Mouse (Mus musculus) frontal cortex, postnatal 25 days (tissue): ENCODE measurements around the gene Gnrhr.

Experiments used
- DNase-seq, 2 experiments: peaks; one replicate each; pipeline ENCODE4 v3.0.0; 2022; ENCODE audit warnings: low spot score in 2 of 2

The Gnrhr gene

DNA sequence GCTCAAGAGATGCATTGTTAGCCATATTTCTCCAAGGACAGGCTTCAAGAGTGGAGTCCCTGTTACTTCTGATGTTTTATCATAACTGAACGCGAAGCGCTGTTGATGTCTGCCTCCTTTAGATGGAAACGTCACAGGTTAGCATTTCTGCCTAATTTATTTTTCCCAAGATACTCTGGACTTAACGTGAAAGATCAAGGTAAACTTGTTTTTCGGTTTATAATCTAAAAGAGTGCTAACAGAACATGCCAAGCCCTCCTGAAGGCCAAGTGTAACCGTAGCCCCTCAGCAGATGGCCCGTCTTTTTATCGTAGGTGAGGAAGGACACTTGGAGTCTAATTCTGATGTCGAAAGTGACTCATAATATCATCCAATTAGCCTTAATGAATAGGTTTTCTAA is at the start of gene Gnrhr:
TSS of gene Gnrhr (minus strand) at position 101 of the 400 bp plus-strand sequence.
- DNase-seq: no peak

DNA sequence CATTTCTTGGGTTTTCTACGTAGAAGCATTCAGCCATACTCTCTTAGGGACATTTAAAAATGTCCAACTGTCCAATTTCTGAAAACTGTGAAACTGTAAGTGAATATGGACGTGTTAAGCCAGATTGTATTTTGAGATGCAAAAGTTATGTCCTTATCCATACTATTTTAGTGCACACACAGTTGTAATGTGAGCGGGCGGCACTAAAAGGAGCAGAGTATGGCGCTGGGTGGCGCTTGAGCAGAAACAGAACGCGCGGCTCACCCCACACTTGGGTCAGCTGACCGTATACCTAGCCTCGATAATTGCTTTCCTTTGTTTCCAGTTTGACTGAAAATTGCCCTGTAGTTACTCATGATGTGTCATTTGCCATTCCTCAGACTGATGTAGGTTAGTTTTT is 48.9 kb upstream of the Gnrhr start:
- no peak for DNase-seq

DNA sequence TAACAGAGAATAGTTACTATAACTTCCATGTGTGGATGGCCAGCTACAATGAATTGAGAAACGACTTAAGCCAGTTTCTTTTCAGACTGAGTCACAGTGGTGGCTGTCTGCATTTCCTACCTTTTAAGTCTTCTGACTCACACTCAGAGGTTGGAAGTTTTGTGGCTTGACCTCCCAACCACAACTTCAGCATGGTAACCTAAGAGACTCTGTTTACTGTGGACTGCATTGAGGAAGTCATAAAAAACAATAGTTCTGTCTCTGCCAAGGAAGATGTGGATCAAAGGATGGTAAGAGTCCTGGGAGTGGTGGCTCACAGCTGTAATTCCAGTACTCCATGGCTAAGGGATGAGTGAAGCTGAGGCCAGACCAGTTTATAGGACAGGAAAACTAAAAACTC is 47.2 kb upstream of the Gnrhr start:
- DNase-seq: no peak

DNA sequence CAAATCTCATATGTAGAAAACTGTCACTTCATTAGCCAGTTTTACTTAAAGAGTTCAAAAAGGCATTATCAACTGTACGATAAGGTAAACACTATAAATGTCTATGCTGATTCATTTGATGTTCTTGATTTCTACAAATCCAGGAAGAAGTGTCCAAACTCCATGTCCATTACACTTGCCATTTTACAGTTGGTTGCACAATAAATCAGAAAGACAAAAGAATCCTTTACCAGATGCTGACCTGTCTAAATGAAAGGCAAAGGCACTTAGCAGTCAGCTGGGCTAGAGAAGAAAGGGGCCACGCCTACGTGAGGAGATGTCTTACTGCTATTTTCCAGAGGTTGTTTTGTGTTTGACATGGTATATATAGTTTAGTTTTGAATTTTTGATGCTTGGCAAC is 46.6 kb upstream of the Gnrhr start:
- DNase-seq: no peak

DNA sequence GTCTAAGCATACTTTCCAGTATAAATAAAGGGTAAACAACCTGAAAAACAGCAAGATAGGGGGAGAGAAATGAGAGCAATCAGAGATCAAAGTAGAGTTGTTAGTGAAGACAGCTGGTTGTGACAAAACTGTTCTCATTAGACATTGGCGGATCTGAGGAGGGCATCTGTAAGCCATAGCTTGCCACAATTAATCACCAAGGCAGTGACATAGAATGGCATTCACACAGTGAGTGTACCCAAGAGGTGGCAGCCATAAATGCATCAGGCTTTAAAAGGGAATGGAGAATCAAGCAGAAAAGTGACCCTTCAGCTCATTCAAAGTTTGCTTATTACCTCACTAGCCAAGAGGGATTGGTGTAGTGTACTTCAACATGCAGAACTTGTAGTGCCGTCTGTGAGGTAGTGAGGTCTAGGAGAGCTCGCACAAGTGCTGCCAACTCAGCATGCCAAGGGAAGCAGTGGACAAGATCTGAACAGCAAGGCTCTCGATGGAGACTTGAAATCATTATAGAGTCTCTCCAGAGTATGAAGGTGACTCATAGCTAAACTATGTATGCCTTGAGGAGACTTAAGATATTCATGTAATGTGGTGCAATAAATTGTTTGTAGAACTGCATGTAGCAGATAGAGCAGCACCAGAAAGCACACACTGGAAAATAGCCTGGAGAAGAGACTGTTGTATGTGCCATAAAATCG is 29.6 kb upstream of the Gnrhr start:
- no peak for DNase-seq

DNA sequence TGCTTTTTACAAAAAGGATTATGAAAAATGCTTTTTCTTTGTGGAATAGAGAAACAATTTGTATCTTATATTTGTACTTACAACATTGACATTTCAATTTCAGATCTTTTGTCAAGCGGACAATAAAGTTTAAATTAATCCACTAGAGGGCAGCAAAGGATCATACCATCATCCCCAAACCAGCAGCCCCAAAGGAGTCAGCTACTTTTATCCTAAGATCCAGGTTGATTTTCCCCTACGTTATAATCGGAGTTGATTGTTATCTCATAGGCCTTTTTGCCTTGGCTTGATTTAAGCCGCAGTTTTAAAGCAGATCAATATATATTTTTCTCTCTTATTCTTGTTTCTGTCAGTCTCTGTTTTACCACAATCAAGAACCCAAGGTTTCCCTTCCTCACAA is 6.3 kb downstream of the Gnrhr start:
- DNase-seq: no peak

DNA sequence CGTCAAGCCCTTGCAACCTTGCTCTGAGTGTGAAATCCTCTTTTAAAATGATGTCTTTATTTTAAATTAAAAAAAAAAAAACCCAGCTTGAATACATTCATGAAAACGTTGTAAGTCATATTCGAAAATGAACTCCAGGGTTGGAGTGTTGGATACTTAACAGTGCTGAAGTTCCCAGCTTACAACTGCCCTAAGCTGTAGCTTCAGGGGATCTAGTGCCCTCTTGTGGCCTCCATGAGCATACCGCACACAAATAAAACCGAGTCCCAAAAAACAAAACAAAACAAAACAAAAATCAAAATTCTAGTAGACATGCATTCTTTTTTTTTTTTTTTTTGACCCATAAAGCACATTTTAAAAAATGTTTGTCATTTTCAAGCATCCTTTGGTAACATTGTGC is 6.9 kb downstream of the Gnrhr start:
- no peak for DNase-seq

DNA sequence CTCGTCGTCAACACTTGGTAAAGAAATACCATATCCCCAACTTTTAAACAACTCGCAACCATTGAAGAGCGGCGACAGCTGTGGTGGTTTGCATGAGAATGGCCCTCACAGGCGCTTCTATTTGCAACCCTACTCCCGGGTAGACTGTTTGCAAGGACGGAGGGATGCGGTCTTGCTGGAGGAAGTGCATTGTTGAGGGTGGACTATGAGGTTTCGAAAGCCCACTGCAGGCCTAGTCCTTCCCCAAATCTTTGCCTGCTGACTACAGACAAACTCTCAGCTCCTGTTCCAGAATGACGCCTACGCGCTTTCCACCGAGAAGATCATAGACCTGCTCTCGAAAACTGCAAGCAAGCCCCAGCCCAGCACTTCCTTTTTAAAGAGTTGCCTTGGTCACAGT is 7.4 kb downstream of the Gnrhr start:
- no peak for DNase-seq

DNA sequence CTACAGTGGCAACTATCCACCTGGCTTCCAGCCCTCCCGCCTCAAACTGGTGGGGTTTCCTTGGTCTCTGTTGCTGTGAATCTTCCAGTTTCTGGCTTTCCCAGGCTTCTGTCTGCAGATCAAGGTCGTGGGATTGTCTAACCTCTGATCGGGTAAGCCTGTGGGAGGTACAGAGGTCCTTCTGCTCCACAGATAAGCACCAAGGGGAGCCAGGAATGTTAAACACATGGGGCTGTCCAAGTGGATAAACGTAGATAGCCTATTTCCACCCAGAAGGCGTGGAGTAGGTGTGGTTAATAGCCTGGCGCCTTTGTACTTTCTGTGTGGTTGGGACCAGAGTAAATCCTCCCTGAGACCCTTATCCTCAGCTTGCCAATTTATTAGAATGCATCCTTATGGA is 10.3 kb downstream of the Gnrhr start:
- no peak for DNase-seq

DNA sequence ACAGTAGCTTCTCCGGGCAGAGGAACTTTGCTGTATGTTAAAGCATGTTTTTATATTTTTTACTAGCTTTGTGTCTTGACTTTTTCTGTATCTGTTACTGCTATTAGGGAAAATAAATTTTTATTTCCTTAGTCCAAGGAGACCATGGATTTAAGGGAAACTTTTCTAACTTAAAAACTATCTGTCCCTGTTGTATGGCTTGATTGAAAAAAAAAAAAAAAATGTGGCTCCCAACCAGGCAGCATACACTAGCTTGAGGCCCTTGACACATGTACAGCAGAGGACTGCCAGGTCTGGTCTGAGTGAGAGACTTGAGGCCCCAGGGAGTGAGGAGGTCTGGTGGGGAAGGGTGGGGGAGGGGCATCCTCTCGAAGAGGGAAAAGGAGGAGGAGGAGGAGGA is 23.9 kb downstream of the Gnrhr start:
- no peak for DNase-seq

DNA sequence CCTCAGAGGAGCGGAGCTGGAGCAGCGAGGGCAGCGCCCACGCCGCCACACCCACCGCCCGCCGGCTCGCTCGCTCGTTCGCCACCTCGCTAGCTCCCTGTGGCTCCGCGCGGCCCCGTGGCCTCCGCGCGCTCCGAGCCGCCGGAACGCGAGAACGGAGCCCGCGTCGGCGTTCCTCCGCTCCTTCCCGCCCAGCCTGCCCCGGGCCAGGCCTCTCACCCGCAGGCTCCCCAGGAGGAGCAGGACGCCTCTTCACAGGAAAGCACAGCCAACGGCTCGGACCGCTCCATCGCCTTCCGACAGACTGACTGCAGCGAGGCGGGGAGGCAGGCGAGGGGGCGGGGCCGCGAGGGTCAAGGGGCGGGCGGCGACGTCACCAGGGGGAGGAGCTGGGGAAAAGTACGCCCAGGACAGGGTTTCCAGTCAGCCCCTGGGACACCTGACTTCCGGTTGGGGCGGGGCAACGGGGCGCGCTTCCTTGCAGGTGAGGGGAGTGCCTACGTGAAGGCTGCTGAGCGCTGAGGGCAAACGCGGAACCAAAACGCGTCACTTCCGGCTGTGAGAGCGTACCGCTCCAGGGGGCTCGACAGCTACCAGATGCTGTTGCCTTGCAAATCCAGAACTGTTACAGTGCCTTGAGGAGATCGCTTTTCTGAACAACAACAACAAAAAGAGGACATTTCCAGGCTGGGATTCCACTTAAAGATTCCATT is 25.1 kb downstream of the Gnrhr start, which contains the start of gene Uba6:
TSS of gene Uba6 (minus strand) at position 355 of the 713 bp plus-strand sequence.
- DNase-seq: peak; percentile 92 to 98

DNA sequence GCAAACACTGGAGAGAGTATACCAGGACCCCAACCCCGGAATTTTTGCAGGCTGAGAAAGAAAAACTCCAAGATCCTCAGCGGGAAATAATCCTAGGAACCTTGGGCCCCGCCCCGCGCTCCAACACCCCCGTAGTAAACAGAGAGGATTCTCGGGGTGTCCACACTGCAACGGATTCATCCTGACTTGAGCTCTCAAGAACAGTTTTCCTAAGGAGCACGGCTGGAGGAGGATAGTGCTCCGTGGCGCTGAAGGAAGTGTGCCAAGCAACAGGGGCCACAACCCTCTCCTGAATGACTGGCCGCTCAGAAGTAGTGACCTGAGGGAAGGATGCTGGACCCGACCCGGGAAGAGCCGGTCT is 25.6 kb downstream of the Gnrhr start:
- DNase-seq: peak in 1 of 2 experiments; percentile 11
